Mouse (Mus musculus): ENCODE data around the gene Gm3029. TPM values are rescaled to one million over a fixed set of nuclear protein-coding genes. Genes with fewer than 3 reads are reported as not detected.

Gm3029 gene
- not detected for total RNA-seq (2023)

DNA sequence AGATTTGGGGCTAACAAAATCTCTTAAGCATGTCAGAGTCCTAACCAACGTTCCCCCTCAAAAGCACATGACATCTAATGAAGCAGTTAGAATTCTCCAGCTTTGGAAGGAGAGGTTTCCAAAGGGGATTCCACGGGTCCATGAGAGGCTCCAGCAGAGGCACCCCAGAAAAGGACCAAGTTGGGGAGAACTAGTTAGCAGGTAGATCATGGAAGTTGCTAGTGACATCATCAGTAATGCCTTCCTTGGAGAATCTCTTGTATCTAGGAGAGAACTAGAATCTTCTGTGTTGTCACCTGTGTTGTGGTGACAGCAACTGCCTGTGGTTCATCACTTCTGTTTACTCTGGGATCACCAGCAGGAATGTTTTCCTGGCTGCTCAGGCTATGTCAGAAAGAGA lies at the start of gene Gm3029:
TSS of gene Gm3029 (plus strand) at position 301 of the 400 bp plus-strand sequence.

DNA sequence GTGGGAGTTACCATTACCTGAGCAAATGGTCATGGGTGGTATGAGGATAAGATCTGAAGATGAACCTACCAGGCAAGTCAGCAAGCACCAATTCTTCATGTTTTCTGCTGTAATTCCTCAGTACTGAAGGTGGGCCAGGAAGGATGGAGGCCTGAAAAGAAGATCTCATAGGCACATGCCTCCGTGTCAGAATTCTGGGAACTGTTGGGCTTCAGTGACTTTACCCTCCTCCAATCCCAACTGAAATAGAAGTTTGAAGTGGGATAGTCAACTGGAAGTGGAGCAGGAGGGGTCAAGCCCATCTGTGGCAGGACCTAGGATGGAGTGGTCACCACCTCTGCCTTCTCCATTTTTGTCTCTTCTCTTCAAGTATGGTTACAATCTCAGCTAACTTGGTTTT lies 47.7 kb upstream of the Gm3029 start, which contains the start of gene Gm2916:
TSS of gene Gm2916 (plus strand) at position 301 of the 400 bp plus-strand sequence.

DNA sequence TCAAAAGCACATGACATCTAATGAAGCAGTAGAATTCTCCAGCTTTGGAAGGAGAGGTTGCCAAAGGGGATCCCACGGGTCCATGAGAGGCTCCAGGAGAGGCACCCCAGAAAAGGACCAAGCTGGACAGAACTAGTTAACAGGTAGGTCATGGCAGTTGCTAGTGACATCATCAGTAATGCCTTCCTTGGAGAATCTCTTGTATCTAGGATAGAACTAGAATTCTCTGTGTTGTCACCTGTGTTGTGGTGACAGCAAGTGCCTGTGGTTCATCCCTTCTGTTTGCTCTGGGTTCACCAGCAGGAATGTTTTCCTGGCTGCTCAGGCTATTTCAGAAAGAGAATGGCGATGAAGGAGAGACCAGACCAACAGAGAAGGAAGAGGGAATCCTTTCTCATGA lies 31.7 kb downstream of the Gm3029 start, which contains the start of gene Gm3095:
TSS of gene Gm3095 (plus strand) at position 301 of the 400 bp plus-strand sequence.

Other genes starting within 250 kb of the Gm3029 start
- gene Gm3043, start 243.0 kb upstream of the Gm3029 start, total RNA-seq (2023): not detected
- gene Gm3002, start 121.7 kb upstream of the Gm3029 start, total RNA-seq (2023): not detected
- gene Gm3033, start 85.5 kb upstream of the Gm3029 start, total RNA-seq (2023): not detected
- not detected for gene Gm2916, start 47.6 kb upstream of the Gm3029 start, total RNA-seq (2023)
- not detected for gene Gm3095, start 31.8 kb downstream of the Gm3029 start, total RNA-seq (2023)
- not detected for gene Gm3099, start 66.6 kb downstream of the Gm3029 start, total RNA-seq (2023)
- not detected for gene Gm5796, start 92.2 kb downstream of the Gm3029 start, total RNA-seq (2023)
- not detected for gene Gm3115, start 152.4 kb downstream of the Gm3029 start, total RNA-seq (2023)
- not detected for gene Gm8108, start 178.8 kb downstream of the Gm3029 start, total RNA-seq (2023)
- gene Gm3127, start 233.3 kb downstream of the Gm3029 start, total RNA-seq (2023): not detected

Data from B cell, adult 67 days (primary cell).